Mouse (Mus musculus) bone marrow macrophage, adult 2 months (primary cell): ENCODE data around the gene E130114P18Rik.

Experiments
- CTCF ChIP-seq: IDR thresholded peaks from 2 replicates; pipeline ENCODE4 v1.5.1; 2012; ENCODE audit warnings: low read depth, mild to moderate bottlenecking, low read length, moderate library complexity
- POLR2A ChIP-seq: IDR thresholded peaks from 2 replicates; pipeline ENCODE4 v1.6.1; 2012; ENCODE audit warnings: mild to moderate bottlenecking, low read depth, low read length, borderline replicate concordance

DNA sequence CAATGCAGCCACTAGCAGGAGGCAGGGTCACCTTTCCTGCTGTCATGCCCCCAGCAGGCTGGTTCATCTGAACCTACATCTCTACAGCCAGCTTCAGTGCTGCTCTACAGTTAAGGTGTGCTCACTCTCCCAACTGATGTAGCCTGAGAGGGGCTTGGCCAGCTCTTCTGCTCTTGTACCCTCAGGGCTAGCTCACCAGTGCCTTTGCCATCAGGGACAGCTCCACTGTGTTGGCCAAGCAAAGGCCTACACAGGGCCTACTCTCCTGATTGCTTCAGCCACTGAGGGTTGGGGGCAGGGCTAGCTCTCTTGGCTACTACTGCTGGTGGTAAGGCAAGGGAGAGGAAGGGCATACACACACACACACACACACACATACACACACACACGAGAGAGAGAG is 8.0 kb downstream of the E130114P18Rik start:
- TF ChIP-seq CTCF (no peak), POLR2A (no peak)
